Mouse (Mus musculus): ENCODE measurements around the gene Tfap2e.

DNA sequence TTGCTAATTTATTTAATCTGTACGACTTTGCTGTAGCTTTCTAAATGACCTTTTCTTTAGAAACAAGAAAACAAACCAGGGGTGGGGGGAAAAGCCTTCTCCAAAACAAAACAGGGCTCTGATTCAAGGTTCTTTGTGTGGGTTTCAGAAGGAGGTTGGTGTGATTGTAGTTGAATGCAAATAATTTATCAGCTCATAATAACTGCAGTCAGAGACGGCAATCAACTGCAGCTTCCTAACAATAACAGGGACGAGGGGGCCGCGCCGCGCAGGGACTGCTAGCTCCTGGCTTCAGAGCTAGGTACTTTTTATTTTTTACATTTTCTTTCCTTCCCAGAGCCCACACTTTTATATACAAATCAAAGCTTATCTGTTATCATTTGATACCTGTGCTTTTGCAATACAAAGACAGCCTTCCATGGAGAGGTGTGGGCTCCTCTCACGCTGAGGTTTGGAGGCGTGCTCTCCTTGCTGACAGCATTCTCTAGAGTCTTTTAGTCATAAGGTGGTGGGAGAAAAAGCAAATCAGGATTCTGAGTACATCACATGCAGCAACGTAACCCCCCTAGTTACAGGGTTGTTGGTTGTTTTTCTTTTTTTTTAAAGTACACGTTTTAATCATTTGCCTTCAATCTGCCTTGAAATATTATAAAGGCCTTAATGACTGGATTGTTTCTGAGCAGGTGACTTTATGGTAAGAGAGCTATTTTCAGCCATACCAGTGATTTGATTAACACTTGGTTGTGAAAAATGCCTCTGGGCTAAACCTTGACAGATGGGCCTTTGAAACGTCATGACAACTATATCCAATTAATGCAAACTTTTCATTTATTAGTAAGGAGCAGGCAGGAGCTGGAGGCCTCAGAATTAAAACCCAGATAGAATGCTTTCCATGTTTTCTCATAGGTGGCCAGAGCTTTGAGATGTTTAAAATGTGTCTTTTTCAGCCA, 44.1 kb upstream of the Tfap2e start:
- TF ChIP-seq EP300 (IDR thresholded peaks at IDR 0.05) (no peak), CTCF (IDR thresholded peaks at IDR 0.05) (no peak)
